Mouse (Mus musculus) gastrocnemius, postnatal 25 days (tissue): Measurements from ENCODE around the gene Zcchc3. TPM values are rescaled to one million over a fixed set of nuclear protein-coding genes. Genes with fewer than 3 reads are reported as not detected.

Source experiments
- DNase-seq: peaks from one replicate; pipeline ENCODE4 v3.0.0; 2022
- total RNA-seq, 2 experiments: library from RNA; stranded (reverse); gene quantifications; 1 replicate in 1 of 2; 2 replicates in 1 of 2; pipeline ENCODE4 v1.2.3; 2021

Zcchc3 gene
- total RNA-seq, 2 experiments from 2014 or later, result 1.6 TPM

DNA sequence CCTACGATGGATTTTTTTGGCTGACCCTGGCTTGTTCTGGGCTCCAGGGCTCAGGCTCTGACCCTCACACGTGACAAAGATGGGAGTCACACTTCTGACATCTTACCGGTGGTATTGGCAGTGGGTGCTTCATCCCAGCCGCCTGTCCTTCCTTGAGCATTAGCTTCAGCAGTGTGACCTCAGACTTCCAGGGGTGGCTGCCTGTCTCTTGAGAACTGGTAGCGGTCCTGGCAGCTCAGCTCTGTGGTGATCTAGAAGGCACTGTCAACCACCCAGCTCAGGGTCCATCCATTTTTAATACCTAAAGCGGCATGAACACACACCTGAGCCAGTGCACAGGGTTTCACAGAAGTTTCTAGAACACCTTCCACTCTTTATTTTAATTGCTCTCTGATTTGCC lies 5.0 kb downstream of the Zcchc3 start:
- no peak for DNase-seq

DNA sequence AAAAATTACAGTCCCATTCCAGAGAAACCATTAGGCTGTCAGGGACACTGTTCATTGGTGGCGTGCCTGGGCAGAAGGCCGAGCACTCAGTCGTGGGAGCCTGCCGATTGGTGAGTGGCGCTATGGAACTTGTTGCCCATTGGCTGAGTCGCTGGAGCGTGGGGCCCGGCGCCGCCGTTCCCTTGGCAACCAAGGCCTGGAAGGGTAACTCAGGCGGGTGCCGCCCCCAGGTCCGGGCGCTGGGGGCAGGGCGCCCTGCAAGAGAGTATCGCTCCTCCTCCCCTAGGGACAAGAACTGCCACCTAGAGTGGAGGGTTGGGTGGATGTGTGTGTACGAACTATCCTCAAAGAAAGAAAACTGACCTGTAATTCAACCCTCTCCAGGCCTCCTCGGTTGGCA lies 8.7 kb downstream of the Zcchc3 start:
- DNase-seq, result peak; percentile 95

DNA sequence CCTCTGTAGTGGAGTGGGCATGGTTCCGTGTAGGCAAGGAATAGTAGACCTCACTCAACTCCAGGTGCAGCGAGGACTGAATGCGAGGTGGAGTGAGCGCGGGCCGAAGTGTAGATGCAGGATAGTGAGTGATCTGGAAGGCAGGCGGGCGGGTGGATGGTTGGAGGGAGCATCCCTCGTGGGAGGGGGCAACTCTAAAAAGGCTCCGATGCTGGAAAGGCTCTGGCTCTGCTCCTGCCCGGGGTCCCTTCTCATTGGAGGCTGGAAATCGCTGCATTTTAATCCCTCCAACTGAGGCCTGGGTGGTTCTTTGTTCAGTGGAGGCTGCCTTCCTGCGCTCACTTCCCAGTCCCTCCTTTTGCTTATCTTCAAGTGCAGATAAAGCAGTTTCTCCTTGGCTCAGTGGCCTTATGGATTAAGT lies 15.7 kb downstream of the Zcchc3 start:
- DNase-seq, result no peak

DNA sequence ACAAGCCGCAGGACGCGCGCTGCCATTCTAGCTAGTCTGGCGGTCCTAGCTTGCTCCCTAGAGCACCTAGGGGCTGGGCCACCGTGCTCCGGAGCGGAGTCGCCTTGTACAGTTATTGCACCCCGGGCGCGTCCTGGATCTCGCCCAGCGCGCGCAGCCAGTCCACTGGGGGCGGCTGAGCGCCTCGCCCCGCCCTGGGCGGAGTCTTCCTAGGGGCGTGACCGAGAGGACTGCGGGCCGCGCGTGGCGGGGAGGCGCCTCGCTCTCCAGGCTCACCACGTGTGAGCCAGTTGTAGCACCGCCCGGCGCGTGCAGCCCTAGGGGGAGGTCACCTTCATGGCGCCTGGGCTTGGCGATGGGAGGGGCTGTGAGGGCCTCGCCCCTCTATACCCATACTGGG lies 16.1 kb downstream of the Zcchc3 start:
- DNase-seq, result peak; percentile 91

DNA sequence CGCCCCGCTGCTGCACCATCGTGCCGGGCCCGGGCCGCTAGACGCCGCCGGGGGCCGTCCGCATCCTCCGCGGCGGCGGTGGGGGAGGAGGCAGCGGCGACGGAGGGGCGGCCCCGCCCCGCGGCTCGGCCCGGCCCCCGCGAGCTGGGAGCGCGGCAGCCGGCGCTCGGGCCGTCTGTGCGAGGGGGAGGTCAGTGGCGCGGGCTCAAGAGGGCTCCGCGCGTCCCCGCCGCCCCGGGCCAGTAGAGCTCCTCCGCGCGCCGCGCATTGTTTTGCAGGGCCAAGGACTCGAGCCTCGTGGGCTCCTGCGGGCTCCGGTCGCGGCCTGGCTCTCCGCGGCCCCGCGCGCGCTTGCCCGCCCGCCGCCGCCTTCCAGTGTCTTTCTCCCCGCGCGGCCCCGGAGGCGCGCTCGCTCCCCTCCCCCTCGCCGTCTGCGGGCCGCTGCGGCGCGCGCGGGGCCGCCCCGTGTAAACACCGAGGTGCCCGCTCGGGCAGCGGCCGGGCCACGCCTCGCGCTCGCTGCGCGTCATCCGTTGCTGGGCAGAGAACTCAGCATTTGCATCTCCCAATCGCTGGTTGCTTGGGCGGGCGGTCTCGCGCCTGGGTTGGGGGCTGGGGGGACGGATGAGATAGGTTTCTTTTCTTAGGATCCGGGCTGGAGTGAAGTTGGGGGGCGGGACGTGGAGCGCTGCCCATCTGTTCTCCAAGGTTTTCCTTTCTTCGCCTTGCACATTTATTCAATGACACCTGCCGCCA lies 17.0 kb downstream of the Zcchc3 start, which contains the start of gene Sox12:
Gene Sox12, minus strand, starts transcription at position 384 of the 756 bp plus-strand sequence.
- peak; percentile 90 for DNase-seq

DNA sequence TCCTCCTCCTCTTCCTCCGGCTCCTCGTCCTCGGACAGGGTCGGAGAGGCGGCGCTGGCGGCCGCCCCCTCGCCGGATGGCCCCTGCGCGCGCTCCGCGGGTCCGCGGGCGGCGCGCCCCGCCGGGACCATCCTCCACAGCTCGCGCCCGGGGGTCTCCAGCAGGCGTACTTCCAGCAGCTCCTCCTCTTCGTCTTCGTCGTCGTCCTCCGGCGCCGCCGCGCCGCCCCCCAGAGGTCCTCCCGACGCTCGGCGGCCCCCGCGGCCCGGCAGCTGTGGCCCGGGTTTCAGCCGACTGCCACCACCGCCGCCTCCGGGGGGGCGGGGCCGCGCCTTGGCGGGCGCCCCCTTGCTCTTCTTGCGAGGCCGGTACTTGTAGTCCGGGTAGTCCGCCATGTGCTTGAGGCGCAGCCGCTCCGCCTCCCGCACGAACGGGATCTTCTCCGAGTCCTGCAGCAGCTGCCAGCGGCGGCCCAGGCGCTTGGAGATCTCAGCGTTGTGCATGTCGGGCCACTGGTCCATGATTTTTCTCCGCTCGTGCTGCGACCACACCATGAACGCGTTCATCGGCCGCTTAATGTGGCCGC lies 17.7 kb downstream of the Zcchc3 start:
- DNase-seq, result peak; percentile 85

DNA sequence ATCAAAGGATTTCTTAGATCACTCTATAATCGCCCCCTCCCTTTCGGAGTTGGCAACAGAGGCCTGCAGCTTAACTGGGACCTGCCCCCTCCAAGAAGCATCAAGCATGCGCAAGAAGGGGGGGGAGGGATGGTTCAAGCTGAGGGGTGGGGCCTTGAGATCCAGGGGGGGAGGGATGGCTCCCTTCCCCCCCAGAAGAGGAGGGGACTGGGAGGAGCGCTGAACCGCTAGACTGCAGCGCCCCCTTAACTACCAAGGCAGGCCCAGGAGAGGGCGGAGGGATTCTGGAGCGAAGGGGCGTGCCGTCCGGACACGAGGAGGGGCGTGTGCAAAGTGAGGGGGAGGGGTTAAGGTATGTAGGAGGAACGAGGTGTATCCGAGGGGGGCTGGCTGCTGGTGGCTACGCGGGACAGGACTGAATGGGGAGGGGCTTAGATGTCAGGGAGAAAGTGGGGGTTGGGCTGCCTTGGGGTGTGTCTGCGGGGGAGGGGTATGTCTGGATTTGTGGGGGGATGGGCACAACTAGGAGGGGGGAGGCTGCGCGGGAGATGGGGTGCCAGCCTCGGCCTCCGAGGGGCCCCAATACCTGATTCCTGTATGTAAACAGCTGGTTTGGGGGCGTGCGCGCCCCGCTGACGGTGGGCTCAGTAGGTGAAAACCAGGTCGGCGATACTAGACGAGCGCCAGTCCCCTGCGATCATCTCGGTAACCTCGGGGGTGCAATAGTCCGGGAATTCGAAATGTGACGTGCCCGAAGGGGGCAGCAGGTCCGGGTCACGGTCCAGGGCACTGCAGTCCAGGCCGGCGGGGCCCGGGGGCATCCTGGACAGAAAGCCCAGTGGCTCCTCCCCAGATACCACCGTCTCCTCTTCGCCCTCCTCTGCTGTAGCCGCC lies 18.5 kb downstream of the Zcchc3 start:
- peak; percentile 84 for DNase-seq

DNA sequence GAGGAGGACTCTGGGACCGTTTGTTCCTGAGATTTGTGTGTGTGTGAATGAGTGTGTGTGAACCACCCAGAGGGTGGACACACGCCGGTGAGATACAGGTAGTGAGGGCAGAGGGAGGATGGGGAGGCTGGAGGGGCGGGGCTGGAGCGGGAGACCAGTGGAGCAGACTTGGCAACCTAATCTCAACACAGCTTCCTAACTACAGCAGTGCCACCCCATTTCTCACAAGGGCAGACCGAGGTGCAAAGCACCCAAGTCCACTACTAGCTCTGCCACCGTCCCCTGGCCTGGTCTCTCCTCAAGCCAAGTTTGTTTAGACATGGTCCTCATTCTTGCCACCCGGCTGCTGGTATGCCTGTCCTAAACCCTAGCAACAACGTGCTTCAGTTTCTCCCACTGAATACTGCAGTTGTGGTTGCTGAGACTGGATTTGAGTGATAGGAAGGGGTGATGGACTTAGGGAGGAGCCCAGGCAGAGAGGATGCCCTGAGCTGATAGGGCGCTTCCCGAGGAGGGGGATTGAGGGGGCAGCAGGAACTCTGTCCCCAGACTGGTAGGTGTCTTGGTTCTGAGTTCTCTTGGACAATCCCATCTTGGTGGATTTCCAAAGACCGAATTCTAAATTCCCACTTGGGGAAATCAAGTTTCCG lies 19.4 kb downstream of the Zcchc3 start:
- no peak for DNase-seq

DNA sequence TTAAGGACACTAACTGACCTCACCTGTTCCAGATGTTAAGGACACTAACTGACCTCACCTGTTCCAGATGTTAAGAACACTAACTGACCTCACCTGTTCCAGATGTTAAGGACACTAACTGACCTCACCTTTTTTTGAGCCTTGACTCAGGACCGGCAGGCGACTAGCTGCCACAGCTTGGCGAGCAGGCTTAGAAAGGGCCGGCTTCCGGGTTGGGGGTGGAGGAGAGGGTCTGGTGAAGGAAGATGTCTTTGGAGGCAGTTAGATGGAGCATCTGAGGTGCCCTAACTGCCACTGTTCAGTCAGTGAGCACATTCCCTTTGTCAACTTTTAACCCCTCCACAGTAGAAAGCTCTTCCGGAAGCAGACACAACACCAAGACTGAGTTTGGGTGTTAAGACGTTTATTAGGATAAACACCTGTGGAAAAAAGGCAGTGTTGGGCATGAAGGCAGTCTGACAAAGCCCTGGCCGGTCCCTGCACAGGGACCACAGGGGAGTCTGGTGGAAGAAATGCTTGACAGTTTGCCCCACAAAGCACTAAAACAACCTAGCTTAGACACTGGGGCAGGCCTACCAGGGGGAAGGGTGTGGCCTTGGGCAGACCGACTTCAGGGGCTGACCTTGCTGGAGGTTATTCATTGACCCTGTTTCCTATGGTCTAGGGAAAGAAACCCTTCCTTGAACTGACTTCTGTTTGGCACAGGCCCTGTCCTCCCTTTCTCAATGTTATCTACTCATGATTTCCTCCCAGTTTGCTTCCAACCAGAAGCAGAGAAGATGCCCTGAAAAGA lies 21.4 kb downstream of the Zcchc3 start:
- DNase-seq, result no peak

DNA sequence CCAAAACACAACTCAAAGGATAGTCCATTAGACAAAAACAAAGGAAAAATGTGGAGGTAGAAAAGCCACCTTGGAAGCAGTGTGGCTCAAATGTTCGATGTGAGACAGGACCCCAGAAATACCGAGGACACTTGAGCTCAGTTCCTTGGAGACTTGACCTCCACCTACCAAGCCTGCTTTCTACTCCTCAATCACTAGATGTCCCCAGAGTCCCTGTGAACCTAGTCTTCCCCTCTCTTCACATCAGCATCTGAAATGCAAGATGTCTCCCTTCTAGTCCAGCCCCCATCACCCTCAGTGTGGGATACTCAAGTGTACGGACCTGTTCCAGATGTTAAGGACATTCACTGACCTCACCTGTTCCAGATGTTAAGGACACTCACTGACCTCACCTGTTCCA lies 22.0 kb downstream of the Zcchc3 start:
- DNase-seq, result no peak

DNA sequence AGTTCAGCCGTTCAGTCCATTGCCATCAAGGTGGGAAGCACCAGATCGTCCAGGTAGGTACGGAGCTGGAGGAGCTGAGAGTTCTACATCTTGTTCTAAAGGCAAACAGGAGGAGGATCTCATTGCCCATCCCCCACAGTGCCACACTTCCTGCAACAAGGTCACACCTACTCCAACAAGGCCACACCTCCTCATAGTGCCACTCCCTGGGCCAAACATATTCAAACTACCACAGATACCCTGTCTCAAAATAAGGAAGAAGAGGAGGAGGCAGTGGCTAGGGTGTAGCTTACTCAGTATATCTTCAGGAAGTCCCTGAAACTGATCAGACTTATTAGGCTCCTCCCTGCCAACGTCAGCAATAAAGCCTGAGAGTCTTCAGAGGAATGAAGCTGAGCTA lies 30.6 kb downstream of the Zcchc3 start:
- no peak for DNase-seq

DNA sequence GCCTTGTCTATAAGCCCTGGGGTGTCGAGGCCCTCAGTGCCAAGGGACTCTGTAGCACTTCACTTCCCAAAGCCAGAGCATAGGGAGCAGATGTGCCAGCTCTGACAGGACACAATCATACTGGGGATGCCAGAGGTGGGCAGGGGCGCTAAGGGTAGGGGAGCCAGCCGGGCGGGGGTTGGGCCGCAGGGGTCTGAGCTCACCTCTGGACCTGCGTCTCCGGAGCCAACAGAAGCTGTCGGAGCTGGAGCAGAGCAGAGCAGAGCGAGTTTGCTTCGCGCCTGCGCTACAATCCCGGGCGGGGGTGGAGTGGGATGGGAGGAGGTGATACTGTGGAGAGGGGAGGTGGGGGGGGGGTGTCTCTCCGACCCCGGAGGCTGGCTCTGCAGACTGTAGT lies 38.5 kb downstream of the Zcchc3 start, which contains the start of gene Nrsn2:
Gene Nrsn2, minus strand, starts transcription at position 294 of the 397 bp plus-strand sequence.
- DNase-seq, result no peak

DNA sequence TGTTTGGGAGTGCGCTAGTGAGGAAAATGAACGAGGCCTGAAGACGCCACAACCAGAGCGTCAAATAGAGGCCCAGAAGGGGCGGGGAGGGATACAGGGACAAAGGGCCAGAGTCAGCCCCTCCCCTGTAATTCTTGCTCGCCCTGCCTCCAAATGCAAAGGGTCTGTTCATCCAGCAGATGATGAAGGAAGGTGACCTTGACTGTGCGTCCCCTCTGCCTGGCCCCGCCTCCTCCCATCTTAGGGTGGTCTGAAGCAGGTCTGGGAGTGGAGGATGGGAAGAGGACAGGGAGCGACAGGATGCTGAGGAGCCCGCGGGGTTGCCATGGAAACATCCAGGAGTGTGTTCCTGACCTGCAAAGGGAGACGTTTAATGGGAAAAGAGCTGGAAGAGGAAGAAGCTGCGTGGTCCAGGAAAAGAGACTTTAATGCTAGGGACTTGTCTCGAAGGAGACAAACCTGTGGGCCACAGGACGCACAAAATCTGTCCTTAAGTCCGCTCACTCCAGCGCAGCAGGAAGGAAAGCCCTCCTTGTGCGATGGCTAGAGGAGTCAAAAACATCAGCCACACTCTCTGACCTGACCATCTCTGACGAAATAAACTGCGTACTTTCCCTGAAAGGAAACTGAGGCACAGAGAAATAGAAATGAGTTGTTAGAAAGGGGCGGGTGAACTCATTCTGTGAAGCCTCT lies 39.0 kb downstream of the Zcchc3 start:
- no peak for DNase-seq

DNA sequence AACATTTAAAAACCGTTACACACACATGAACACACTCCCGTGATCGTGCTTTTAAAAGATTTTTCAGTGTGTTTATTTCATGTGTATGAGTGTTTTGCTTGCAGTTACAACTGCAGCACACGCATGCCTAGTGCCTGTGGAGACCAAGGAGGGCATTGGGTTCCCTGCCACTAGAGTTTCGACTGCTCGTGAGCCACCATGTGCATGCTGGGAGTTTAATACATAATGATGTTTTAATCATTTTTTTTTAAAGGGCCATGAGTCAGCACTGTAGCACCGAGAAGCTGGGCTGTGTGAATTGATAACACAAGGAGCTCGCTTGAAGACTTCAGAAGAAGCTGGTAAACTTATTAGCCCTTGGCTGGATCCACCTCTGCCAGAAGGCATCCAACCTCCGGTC lies 41.3 kb downstream of the Zcchc3 start:
- DNase-seq, result no peak

DNA sequence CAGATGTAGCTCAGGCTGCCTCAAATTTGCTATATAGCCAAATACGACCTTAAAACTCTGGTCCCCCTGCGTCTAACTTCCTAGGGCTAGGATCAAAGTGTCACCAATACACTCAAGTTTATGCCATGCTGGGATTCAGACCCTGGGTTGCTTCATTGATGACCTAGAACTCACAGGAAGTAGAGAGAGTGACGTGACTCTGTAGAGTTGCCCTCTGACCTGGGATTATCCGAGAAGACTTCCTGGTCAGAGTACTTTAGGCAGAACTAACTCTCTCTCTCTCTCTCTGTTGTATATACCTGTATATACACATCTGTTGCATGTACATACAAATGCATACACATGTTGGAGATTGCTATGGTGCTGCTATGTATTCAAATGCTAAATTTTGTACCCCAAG lies 42.2 kb downstream of the Zcchc3 start:
- no peak for DNase-seq

DNA sequence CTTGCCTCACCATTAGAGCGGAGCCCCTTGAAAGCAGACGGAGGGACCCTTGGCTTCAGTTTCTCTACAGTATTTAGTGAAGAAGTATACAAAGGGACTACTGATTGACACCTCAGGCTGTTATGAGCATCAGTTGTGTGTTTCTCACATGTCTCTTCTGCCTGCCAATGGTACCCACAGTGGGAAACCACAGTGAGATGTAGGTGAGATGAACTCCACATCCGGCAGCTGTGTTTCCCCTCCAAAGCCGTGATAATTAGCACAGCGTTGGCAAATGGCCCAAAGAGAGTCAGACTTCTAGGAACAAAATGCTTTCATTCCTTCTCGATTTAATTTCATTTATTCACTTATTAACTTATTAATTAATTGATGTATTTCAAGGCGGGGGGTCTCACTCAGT lies 42.7 kb downstream of the Zcchc3 start:
- no peak for DNase-seq

DNA sequence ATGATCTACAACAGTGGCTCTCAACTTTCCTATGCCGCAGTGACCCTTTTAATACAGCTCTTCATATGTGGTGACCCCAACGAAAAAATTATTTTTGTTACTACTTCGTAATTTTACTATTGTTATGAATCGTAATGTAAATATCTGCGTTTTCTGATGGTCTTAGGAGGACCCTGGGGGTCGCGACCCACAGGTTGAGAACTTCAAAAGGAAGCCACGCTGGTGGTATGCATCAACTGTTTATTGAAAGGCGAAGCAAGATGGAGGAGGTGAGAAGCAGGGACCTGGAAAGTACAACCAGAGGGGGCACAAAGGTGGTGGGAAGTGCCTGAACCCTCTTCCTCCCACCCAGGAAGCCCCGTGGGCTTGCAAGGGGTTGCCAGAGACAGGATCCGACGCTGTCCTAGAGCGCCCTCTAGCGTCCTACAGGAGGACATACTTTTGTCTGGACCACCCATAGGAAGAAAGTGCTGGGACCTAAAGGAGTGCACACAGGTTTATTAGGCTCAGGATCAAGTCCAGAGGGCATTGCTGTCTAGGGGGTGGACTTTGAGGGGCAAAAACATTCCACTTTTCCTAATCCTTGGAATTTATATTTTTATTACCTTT lies 46.2 kb downstream of the Zcchc3 start:
- peak; percentile 28 for DNase-seq

DNA sequence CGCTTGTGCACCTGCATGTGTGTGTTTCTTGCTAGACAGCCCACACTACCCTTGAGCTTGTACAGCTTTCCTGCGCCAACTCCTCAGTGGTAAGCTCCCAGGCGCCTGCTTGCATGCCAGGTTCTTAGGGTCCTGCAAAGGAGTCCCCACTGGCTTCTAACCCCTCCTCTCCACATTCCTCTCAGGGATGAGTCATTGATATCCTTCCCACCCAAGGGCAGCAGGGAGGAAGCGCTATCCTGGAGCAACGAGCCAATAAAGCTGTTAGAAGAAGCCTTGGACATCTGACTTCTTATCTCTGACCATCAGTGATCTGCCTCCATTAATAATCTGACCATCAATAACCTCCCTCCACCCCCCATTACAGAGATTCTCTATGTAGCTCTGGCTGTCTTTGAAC lies 46.9 kb downstream of the Zcchc3 start:
- DNase-seq, result no peak

DNA sequence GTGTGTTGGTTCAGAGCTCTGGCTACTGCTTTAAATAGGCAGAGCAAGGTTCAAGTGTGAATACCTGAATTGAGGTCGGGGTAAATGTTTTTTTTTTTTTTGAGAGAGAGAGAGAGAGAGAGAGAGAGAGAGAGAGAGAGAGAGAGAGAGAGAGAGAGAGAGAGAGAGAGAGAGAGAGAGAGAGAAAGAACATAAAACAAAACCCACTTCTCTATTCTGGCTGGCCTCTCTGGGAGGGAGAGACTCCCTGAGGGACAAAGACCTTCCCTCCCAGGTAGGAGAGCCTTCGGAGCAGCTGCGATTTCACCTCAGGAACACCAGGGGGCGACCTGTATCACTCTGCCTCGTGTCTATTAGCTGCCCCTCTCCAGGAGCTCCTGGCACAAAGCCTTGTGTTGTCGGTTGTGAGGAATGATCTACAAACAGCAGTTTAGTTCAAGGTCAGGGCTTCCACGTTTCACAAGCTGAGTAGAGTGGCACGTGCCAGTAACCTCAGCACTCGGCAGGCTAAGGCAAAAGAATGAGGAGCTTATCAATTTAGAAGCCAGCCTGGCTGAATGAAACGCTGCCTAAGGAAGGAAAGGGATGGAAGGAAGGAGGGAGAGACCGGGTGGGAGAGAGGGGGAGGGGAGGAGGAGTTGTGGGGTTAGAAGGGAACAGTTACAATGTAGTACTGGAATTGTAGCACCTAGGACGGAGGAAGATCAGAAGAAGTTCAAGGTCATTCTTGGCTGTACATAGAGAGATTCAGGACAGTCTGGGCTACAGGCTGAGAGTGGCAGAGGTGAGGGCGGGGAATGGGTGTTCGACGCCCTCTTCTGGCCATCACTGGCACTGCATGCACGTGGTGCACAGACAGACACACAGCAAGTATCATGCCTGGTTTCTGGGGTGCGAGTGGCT lies 51.3 kb downstream of the Zcchc3 start:
- DNase-seq, result peak; percentile 55
